Mouse (Mus musculus) liver, embryonic 13.5 days (tissue): ENCODE measurements at regions not wholly inside any gene's neighbourhood (a gene's known extent, or its start where the extent isn't known, plus 50 kb on each side); places are given as distances from the start of the nearest gene placed in this dataset.
A peak's percentile ranks its signal among the peaks of the same experiment; 100 is the strongest.

Source experiments
- ATAC-seq: fragments of 200-750 bp; cut with Nextera tagmentation; 2 replicates; pipeline ENCODE4 v1.8.0; 2017; ENCODE audit warnings: low read depth, mild to moderate bottlenecking, moderate number of reproducible peaks, moderate library complexity
- DNase-seq: peaks from one replicate; pipeline ENCODE4 v3.0.0; 2022
- H3K27ac ChIP-seq: fragments of 300-500 bp; sonication (generic); 2 replicates; pipeline ENCODE4 v1.5.1; 2015; ENCODE audit warnings: moderate library complexity, mild to moderate bottlenecking, inconsistent platforms
- H3K27me3 ChIP-seq: fragments of 300-500 bp; sonication (generic); 2 replicates; pipeline ENCODE4 v1.6.1; 2015; ENCODE audit warnings: mild to moderate bottlenecking, inconsistent platforms
- H3K36me3 ChIP-seq: fragments of 300-500 bp; sonication (generic); 2 replicates; pipeline ENCODE4 v1.6.1; 2015; ENCODE audit warnings: mild to moderate bottlenecking, inconsistent platforms
- H3K4me1 ChIP-seq: fragments of 300-500 bp; sonication (generic); replicated peaks from 2 replicates; pipeline ENCODE4 v1.6.1; 2015; ENCODE audit warnings: inconsistent platforms
- H3K4me2 ChIP-seq: fragments of 300-500 bp; sonication (generic); 2 replicates; pipeline ENCODE4 v1.6.1; 2015; ENCODE audit warnings: inconsistent platforms, mild to moderate bottlenecking, moderate library complexity
- H3K4me3 ChIP-seq: fragments of 300-500 bp; sonication (generic); replicated peaks from 2 replicates; pipeline ENCODE4 v1.5.1; 2015; ENCODE audit warnings: mild to moderate bottlenecking, inconsistent platforms
- H3K9ac ChIP-seq: fragments of 300-500 bp; sonication (generic); 2 replicates; pipeline ENCODE4 v1.6.1; 2015; ENCODE audit warnings: mild to moderate bottlenecking, inconsistent platforms
- H3K9me3 ChIP-seq: fragments of 300-500 bp; sonication (generic); replicated peaks from 2 replicates; pipeline ENCODE4 v1.6.1; 2016; ENCODE audit warnings: inconsistent platforms
- WGBS: fragments of 180-500 bp; shearing (Covaris S2); methylation state at CpG from one replicate; pipeline ENCODE4 v1.1.7; 2015; ENCODE audit not compliant: insufficient replicate concordance; 5-methylcytosine and 5-hydroxymethylcytosine counted together

GRCm38 (mm10) chr15:81529002-81529401, 56.1 kb upstream of the Ep300 start:
- Histone ChIP-seq H3K9ac (no peak overlapping the region), H3K36me3 (no peaks in the 10 kb centered on the region), H3K4me3 (no peak overlapping the region), H3K27me3 (0 out of 2 replicates have a peak, but pooled peaks cover 2% of the 10 kb centered on the region), H3K27ac (peak overlapping the region; percentile 84; the same call in 1 of the 2 replicates), H3K9me3 (no peaks in the 10 kb centered on the region), H3K4me2 (no peak overlapping the region), H3K4me1 (peaks cover 58% of the 10 kb centered on the region)
- ATAC-seq (no peak), DNase-seq (no peak)
- 64% methylated on average over 4 of the region's 4 CpGs for WGBS

GRCm38 (mm10) chr15:81530493-81530892, 54.7 kb upstream of the Ep300 start:
- Histone ChIP-seq H3K9ac (peak overlapping the region; percentile 45), H3K9me3 (no peaks in the 10 kb centered on the region), H3K4me1 (peaks cover 64% of the 10 kb centered on the region), H3K36me3 (no peaks in the 10 kb centered on the region), H3K27ac (peak overlapping the region; percentile 84), H3K4me2 (peak overlapping the region; percentile 34), H3K4me3 (no peak overlapping the region), H3K27me3 (no peaks in the 10 kb centered on the region)
- peak; percentile 61 for DNase-seq
- 21% methylated on average over 1 of the region's 1 CpGs for WGBS
- ATAC-seq, result peak; percentile 99

DNA sequence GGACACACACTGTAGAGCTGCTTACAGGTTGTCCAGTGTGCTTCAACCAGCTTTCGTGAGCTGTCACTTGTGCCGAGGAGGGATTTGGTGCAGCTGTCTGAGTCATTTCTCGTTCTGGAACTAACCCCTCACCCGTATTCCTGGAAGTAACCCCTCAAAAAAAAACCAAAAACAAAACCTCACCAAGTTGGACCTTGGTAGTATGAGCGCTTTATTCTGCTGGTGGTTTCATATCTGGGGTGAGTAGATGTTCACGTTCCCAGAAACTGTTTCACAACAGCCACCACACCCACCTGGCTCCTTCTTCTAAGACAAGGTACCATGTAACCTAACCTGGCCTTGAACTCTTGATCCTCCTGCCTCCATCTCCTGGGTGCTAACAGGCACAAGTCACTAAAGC, 50.6 kb upstream of the Ep300 start:
- H3K9me3 ChIP-seq, result no peaks in the 10 kb centered on the region
- H3K27ac ChIP-seq, result peak overlapping the region; percentile 50
- ATAC-seq, result no peak
- H3K4me3 ChIP-seq, result no peak overlapping the region
- no peaks in the 10 kb centered on the region for H3K27me3 ChIP-seq
- no peak overlapping the region for H3K4me2 ChIP-seq
- DNase-seq, result no peak
- peaks cover 70% of the 10 kb centered on the region for H3K4me1 ChIP-seq
- H3K9ac ChIP-seq, result no peak overlapping the region; the same call in 1 of the 2 replicates
- no peaks in the 10 kb centered on the region for H3K36me3 ChIP-seq
- 20% methylated on average over 6 of the region's 6 CpGs for WGBS
